Mouse (Mus musculus) heart, postnatal 14 days (tissue): Measurements from ENCODE around the gene Gm49630. TPM values are rescaled to one million over a fixed set of nuclear protein-coding genes. Genes with fewer than 3 reads are reported as not detected.

Experiments used
- total RNA-seq, 2 experiments: library from RNA; stranded (reverse); gene quantifications; 2 replicates each; pipeline ENCODE4 v1.2.3; 2021

Gm49630 gene
- total RNA-seq, 2 experiments from 2014 or later: not detected

Other genes starting within 250 kb of the Gm49630 start
- gene Rps6ka2, start 201.9 kb downstream of the Gm49630 start, total RNA-seq: 10 to 100 TPM; 18.3 to 18.5 TPM
- gene Tcp10a, start 47.3 kb downstream of the Gm49630 start, total RNA-seq: not detected
- gene Ttll2, start 19.3 kb downstream of the Gm49630 start, total RNA-seq: not detected
- gene Unc93a2, start 13.5 kb upstream of the Gm49630 start, total RNA-seq: under 1 TPM in 1 of 2 experiments, not detected in 1; 0.10 TPM